Mouse (Mus musculus): ENCODE results near the gene Cdh13. TPM values are rescaled to one million over a fixed set of nuclear protein-coding genes. Genes with fewer than 3 reads are reported as not detected.

Gene Cdh13
- 1.3 and 1.5 TPM in 2 replicates for polyA plus RNA-seq (2016; fragmentation: Nextera tagmentation; extraction: Ambion mirVana)

DNA sequence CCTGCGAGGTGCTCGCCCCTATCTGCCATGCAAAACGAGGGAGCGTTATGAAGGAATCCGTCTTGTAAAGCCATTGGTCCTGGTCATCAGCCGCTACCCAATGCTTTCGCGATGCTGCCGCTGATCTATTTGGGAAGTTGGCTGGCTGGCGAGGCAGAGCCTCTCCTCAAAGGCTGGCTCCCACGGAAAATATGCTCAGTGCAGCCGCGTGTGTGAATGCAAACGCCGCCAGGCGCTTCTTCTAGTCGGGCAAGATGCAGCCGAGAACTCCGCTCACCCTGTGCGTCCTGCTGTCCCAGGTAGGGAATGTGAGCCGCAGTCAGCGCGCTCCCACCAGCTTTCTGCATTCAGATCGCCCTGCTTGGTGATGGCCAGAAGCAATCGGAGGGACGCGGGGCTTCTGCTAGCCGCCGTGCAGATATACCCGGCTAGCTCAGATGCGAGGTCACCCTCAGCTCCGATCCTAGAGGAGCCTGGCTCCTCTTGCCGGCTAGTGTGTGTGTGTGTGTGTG lies at the start of gene Cdh13:
Gene Cdh13, plus strand, starts transcription at position 134 of the 512 bp plus-strand sequence.
- H3K27me3 ChIP-seq (replicated peaks): peaks cover 64% of the 10 kb centered on the region
- WGBS (ENCODE audit: insufficient replicate concordance): 2% methylated on average over 33 of the region's 33 CpGs
- no peaks in the 10 kb centered on the region for H3K9me3 ChIP-seq (replicated peaks)
- H3K4me1 ChIP-seq: no peaks in the 10 kb centered on the region
- H3K4me3 ChIP-seq: peak within 1 kb of the TSS; percentile 33
- H3K4me2 ChIP-seq: peak within 1 kb of the TSS; percentile 49
- no peak within 1 kb of the TSS for H3K27ac ChIP-seq
- no peaks in the 10 kb centered on the region for H3K36me3 ChIP-seq
- no peak within 1 kb of the TSS for H3K9ac ChIP-seq
- no peak for ATAC-seq

DNA sequence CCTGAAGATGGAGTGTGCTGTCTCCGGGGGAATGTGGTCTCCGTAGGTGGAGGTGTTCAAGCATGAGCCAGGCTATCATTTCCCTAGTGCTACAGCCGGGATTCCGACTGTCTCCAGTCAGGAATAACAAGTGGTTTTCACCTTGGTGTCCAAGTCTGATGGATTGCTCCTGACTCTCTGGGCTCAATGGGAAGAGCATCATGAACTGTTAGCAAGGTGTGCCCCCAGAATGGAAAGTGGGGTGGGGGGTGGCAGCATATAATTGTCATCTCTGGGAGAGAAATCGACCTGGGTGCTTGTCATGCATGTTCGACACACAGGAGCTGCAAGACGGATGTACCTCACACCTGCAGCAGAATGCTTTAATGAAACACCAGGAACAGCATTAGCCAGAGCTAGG lies 47.9 kb upstream of the Cdh13 start:
- Histone ChIP-seq H3K27me3 (replicated peaks) (no peaks in the 10 kb centered on the region), H3K4me1 (no peaks in the 10 kb centered on the region), H3K9me3 (replicated peaks) (no peaks in the 10 kb centered on the region), H3K27ac (no peak overlapping the region), H3K36me3 (no peaks in the 10 kb centered on the region), H3K9ac (no peak overlapping the region), H3K4me3 (no peak overlapping the region), H3K4me2 (no peak overlapping the region)
- WGBS (ENCODE audit: insufficient replicate concordance): 74% methylated on average over 7 of the region's 7 CpGs
- no peak for ATAC-seq

DNA sequence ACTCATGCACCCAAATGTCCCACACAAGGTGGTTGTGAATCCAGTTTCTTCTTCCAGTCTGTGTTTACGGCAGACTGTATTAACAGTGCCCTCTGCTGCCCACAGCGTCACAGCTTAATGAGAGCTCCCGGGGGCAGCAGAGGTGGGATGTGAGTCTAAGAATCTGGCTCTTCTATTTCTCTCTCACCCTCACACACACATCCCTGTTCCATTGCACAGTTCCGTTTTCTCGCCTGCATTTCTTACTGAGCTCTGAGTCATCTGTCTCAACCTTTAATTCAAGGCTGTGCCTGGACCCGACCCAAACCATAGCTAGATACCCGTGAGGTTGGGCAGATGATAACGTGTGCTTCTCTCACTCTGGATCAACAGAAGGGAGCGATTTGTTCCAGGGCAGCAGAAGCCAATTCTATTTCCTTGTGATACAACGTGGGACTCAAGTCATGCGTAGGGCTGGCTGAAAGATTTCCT lies 46.3 kb upstream of the Cdh13 start:
- H3K4me3 ChIP-seq: no peak overlapping the region
- no peaks in the 10 kb centered on the region for H3K27me3 ChIP-seq (replicated peaks)
- 60% methylated on average over 11 of the region's 11 CpGs for WGBS (ENCODE audit: insufficient replicate concordance)
- H3K4me2 ChIP-seq: no peak overlapping the region
- ATAC-seq: no peak
- no peaks in the 10 kb centered on the region for H3K4me1 ChIP-seq
- no peaks in the 10 kb centered on the region for H3K9me3 ChIP-seq (replicated peaks)
- no peak overlapping the region for H3K27ac ChIP-seq
- no peak overlapping the region for H3K9ac ChIP-seq
- no peaks in the 10 kb centered on the region for H3K36me3 ChIP-seq

DNA sequence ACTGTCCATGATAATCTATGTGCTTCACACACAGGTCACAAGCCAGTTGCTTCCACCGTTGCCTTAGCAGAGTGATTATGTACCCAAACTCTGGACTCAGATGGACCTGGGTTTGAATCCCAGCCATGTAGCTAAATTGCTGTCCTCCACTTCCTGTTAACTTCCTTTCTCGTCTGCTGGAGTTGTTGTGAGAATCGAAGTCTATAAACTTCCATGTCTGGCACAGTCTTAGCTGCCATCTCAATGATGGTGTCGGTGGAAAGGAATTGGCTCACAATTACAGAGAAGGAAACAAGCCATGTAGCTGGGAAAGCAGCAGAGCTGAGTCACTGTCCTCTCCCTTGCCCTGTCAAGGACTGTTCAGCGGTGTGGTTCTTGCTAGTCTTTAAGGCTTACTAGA lies 45.4 kb upstream of the Cdh13 start:
- 59% methylated on average over 5 of the region's 5 CpGs for WGBS (ENCODE audit: insufficient replicate concordance)
- no peak overlapping the region for H3K9ac ChIP-seq
- no peak overlapping the region for H3K4me2 ChIP-seq
- H3K9me3 ChIP-seq (replicated peaks): no peaks in the 10 kb centered on the region
- no peak for ATAC-seq
- H3K27me3 ChIP-seq (replicated peaks): no peaks in the 10 kb centered on the region
- H3K27ac ChIP-seq: no peak overlapping the region
- no peaks in the 10 kb centered on the region for H3K4me1 ChIP-seq
- no peaks in the 10 kb centered on the region for H3K36me3 ChIP-seq
- no peak overlapping the region for H3K4me3 ChIP-seq

DNA sequence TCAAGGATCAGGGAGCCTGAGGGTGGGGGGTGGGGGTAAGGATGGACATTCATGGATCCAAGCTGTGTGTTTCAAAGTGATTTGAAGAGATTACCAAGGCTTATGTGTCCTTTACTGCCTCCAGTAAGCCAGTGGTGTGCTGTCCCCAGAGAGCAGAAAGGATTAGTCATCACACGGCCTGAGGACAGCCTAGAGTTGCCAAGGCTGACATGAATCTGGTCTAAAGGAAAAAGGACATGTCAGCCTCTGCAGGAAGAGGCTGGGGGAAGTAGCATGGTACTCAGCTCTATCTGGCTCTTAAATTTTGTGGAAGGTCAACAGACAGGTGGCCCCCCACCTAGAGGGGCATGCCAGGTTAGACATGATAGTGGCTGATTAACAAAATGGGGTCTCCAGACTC lies 44.3 kb upstream of the Cdh13 start:
- Histone ChIP-seq H3K9me3 (replicated peaks) (no peaks in the 10 kb centered on the region), H3K4me2 (no peak overlapping the region), H3K36me3 (no peaks in the 10 kb centered on the region), H3K4me3 (no peak overlapping the region), H3K27ac (no peak overlapping the region), H3K27me3 (replicated peaks) (no peaks in the 10 kb centered on the region), H3K4me1 (no peaks in the 10 kb centered on the region), H3K9ac (no peak overlapping the region)
- 42% methylated on average over 1 of the region's 1 CpGs for WGBS (ENCODE audit: insufficient replicate concordance)
- ATAC-seq: no peak

DNA sequence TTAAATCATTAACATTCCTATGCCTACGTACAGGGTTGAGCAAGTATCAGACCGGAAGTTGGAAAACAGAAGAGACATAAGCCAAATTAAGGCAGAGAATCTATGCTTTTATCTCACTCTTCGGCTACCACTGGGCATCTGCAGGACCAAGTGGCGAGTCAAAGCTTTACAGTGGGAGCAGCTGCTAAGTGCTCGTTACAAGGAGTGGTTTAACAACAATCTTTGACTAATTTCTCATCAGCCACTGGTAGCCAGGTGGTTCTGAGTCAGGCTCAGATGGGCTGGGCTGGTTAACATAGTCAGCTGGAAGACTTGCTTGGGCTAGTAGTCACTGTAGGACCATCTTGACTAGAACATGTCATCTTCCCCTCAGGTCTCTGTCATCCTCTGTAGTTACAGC lies 34.2 kb upstream of the Cdh13 start:
- no peak overlapping the region for H3K9ac ChIP-seq
- 67% methylated on average over 5 of the region's 5 CpGs for WGBS (ENCODE audit: insufficient replicate concordance)
- 0 out of 2 replicates have a peak, but pooled peaks cover 4% of the 10 kb centered on the region for H3K9me3 ChIP-seq (replicated peaks)
- H3K4me2 ChIP-seq: no peak overlapping the region
- H3K36me3 ChIP-seq: no peaks in the 10 kb centered on the region
- no peaks in the 10 kb centered on the region for H3K27me3 ChIP-seq (replicated peaks)
- H3K4me1 ChIP-seq: no peaks in the 10 kb centered on the region
- H3K27ac ChIP-seq: no peak overlapping the region
- ATAC-seq: no peak
- no peak overlapping the region for H3K4me3 ChIP-seq

DNA sequence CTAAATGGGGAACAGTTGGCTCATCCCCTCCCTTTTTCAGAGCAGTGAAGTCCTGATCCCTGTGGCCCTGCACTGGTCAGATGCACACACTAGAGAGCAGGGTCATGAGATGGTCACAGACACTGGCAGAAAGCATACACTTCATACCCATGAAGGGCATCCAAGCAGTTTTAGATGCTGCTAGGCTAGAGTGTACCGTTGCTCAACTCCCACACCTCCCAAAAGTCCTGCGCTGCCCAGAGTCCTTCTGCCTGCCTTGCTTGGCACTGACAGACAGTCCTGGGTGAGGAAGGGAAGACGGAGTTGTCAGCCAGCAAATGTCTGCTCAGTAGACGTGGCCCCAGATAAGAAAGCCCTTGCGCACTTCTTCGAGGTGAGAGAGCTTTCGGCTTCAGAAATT lies 33.6 kb upstream of the Cdh13 start:
- WGBS (ENCODE audit: insufficient replicate concordance): 73% methylated on average over 7 of the region's 7 CpGs
- H3K27me3 ChIP-seq (replicated peaks): no peaks in the 10 kb centered on the region
- H3K9ac ChIP-seq: no peak overlapping the region
- no peaks in the 10 kb centered on the region for H3K4me1 ChIP-seq
- no peak overlapping the region for H3K4me2 ChIP-seq
- H3K27ac ChIP-seq: no peak overlapping the region
- 0 out of 2 replicates have a peak, but pooled peaks cover 4% of the 10 kb centered on the region for H3K9me3 ChIP-seq (replicated peaks)
- no peak overlapping the region for H3K4me3 ChIP-seq
- no peak for ATAC-seq
- H3K36me3 ChIP-seq: no peaks in the 10 kb centered on the region

DNA sequence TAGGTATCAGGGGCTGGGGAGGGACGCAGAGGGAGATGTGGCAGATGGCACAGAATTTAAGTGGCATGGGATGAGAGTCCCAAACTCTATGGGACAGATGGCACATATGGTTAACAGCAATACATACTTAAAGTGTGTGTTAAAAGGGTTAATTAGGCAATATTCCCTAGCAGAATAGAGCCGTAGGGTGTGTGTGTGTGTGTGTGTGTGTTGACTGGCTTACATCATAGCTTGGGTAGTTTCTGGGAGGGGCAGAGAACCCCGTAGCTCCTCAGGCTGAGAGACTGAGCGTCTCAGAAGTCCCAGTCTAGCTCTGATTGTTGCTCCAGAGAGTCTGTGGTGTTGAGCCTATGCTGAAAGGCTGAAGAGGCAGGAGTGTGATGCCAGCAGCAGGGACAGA lies 20.4 kb upstream of the Cdh13 start:
- Histone ChIP-seq H3K9me3 (replicated peaks) (no peaks in the 10 kb centered on the region), H3K4me1 (no peaks in the 10 kb centered on the region), H3K36me3 (no peaks in the 10 kb centered on the region), H3K4me2 (no peak overlapping the region), H3K9ac (no peak overlapping the region), H3K27ac (no peak overlapping the region), H3K27me3 (replicated peaks) (no peaks in the 10 kb centered on the region), H3K4me3 (no peak overlapping the region)
- 47% methylated on average over 4 of the region's 4 CpGs for WGBS (ENCODE audit: insufficient replicate concordance)
- ATAC-seq: no peak

DNA sequence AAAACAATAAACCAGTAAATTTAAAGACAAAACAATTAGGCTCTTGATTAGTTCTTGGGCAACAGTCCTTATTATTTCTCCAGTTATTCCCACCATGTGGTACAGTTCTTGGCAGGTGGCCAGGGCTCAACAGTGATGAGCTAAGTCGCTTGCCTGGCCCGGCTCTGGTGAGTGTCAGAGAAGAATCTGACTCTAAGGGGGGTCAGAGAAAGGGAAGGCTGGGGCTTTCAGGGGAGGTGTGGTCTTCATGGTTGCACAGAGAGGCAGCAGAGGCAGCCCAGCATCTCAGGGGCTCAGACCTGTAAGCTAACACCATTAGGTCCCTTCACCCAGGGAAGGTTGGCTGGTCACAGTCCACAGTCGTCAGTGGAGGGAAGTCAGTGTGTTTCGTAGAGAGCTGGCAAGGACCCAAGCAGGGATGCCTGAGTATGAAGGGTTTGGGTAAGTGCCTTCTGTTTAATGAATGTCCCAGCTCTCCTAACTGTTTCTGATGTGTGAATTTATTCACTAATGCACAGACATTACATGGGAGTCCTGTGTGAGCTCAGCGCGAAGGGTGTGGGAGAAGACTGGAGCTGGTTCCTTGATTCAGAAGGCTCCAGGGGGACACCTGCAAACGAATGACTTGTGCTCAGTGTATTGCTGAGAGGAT lies 12.7 kb upstream of the Cdh13 start:
- Histone ChIP-seq H3K4me3 (no peak overlapping the region), H3K4me1 (no peaks in the 10 kb centered on the region), H3K27ac (no peak overlapping the region), H3K36me3 (no peaks in the 10 kb centered on the region), H3K27me3 (replicated peaks) (no peaks in the 10 kb centered on the region), H3K9ac (no peak overlapping the region), H3K4me2 (no peak overlapping the region), H3K9me3 (replicated peaks) (no peaks in the 10 kb centered on the region)
- WGBS (ENCODE audit: insufficient replicate concordance): 50% methylated on average over 7 of the region's 7 CpGs
- no peak for ATAC-seq

DNA sequence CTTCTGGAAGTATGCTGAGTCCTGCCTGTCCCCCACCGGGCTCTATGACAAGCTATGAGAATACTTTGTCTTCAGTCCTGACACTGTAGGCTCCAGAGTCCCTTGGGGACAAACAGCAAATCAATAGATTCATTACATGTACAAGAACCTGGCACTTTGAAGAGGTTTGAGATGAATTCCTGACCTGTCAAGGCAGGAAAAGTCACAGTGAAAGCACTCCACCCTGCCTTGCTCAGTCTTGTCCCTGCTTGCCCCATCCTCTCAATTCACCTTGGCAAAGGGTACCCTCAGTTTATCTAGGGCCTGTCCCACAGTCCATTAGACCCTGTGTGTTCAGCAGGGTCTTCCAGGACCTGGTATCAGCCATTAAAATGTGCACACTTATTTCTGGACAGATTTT lies 11.0 kb upstream of the Cdh13 start:
- no peak overlapping the region for H3K27ac ChIP-seq
- no peak overlapping the region for H3K9ac ChIP-seq
- H3K4me2 ChIP-seq: no peak overlapping the region
- H3K9me3 ChIP-seq (replicated peaks): no peaks in the 10 kb centered on the region
- H3K27me3 ChIP-seq (replicated peaks): no peaks in the 10 kb centered on the region
- H3K4me1 ChIP-seq: no peaks in the 10 kb centered on the region
- 55% methylated on average over 1 of the region's 1 CpGs for WGBS (ENCODE audit: insufficient replicate concordance)
- H3K36me3 ChIP-seq: no peaks in the 10 kb centered on the region
- no peak for ATAC-seq
- no peak overlapping the region for H3K4me3 ChIP-seq

DNA sequence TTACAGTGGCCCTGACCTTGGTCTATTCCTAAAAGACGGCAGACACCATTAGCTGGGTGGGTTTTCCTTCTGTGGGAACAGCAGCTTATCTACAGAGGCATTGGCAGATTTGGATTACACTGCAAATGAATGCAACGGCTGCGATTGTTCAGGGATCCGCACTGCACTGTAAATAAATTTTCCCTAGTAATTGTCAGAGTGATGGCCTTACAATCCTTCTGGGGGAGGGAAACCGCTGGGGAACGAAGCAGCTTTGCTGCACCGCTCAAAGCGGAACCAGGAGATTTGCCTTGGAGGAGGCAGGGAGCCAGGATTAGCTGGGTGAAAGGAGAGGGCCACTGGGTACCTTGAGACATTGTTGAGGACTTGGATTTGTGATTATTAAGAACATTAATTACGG lies 9.3 kb upstream of the Cdh13 start:
- H3K4me3 ChIP-seq: no peak overlapping the region
- H3K36me3 ChIP-seq: no peaks in the 10 kb centered on the region
- H3K9me3 ChIP-seq (replicated peaks): no peaks in the 10 kb centered on the region
- H3K4me1 ChIP-seq: no peaks in the 10 kb centered on the region
- no peak for ATAC-seq
- H3K9ac ChIP-seq: no peak overlapping the region
- no peaks in the 10 kb centered on the region for H3K27me3 ChIP-seq (replicated peaks)
- WGBS (ENCODE audit: insufficient replicate concordance): 70% methylated on average over 9 of the region's 9 CpGs
- no peak overlapping the region for H3K27ac ChIP-seq
- H3K4me2 ChIP-seq: no peak overlapping the region

DNA sequence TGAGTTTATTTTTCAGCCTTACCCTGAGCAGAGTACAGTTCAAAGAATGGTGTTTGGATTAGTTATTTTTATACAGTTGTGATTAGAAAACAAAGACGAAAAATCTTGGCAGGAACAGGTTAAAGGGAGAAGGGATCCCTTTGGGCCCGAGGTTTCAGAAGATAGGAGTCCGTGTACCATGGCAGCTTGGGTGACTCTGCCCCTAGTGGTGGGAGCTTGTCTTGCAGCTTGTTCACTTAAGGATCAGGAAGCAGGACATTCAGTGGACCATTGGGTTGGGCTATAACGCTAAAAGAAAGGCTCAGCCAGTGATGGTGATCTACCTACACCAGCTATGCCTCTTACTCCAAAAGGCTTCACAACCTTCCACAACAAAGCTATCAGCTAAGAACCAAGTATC lies 8.8 kb upstream of the Cdh13 start:
- H3K9me3 ChIP-seq (replicated peaks): no peaks in the 10 kb centered on the region
- no peak overlapping the region for H3K9ac ChIP-seq
- WGBS (ENCODE audit: insufficient replicate concordance): 12% methylated on average over 4 of the region's 4 CpGs
- no peak overlapping the region for H3K27ac ChIP-seq
- no peak for ATAC-seq
- no peaks in the 10 kb centered on the region for H3K27me3 ChIP-seq (replicated peaks)
- H3K36me3 ChIP-seq: no peaks in the 10 kb centered on the region
- H3K4me3 ChIP-seq: no peak overlapping the region
- H3K4me1 ChIP-seq: no peaks in the 10 kb centered on the region
- no peak overlapping the region for H3K4me2 ChIP-seq

Data from liver, embryonic 12.5 days (tissue).